Mouse (Mus musculus) kidney, embryonic 15.5 days (tissue): ENCODE results near the gene Gm44511. TPM values are rescaled to one million over a fixed set of nuclear protein-coding genes. Genes with fewer than 3 reads are reported as not detected.
"Not testable (repeated sequence)": the region's sequence is repeated elsewhere in the genome, so short reads cannot be mapped to it uniquely, and the experiment has no call there.

ENCODE experiments used
- ATAC-seq: fragments of 200-750 bp; cut with Nextera tagmentation; replicated peaks from 2 replicates; pipeline ENCODE4 v1.8.0; 2017; ENCODE audit warnings: moderate TSS enrichment; ENCODE audit not compliant: low FRiP score
- H3K27ac ChIP-seq: fragments of 300-500 bp; sonication (generic); 2 replicates; pipeline ENCODE4 v1.5.1; 2015; ENCODE audit warnings: mild to moderate bottlenecking, inconsistent platforms
- H3K27me3 ChIP-seq: fragments of 300-500 bp; sonication (generic); 2 replicates; pipeline ENCODE4 v1.6.1; 2015; ENCODE audit warnings: inconsistent platforms
- H3K36me3 ChIP-seq: fragments of 300-500 bp; sonication (generic); 2 replicates; pipeline ENCODE4 v1.6.1; 2015; ENCODE audit warnings: inconsistent platforms
- H3K4me1 ChIP-seq: fragments of 300-500 bp; sonication (generic); 2 replicates; pipeline ENCODE4 v1.6.1; 2015; ENCODE audit warnings: inconsistent platforms
- H3K4me2 ChIP-seq: fragments of 300-500 bp; sonication (generic); 2 replicates; pipeline ENCODE4 v1.6.1; 2015; ENCODE audit warnings: moderate library complexity, mild to moderate bottlenecking, inconsistent platforms
- H3K4me3 ChIP-seq: fragments of 300-500 bp; sonication (generic); replicated peaks from 2 replicates; pipeline ENCODE4 v1.5.1; 2015; ENCODE audit warnings: mild to moderate bottlenecking, inconsistent platforms
- H3K9ac ChIP-seq: fragments of 300-500 bp; sonication (generic); 2 replicates; pipeline ENCODE4 v1.6.1; 2015; ENCODE audit warnings: mild to moderate bottlenecking, inconsistent platforms
- H3K9me3 ChIP-seq: fragments of 300-500 bp; sonication (generic); replicated peaks from 2 replicates; pipeline ENCODE4 v1.6.1; 2016; ENCODE audit warnings: inconsistent platforms
- WGBS: fragments of 180-500 bp; shearing (Covaris S2); methylation state at CpG from one replicate; pipeline ENCODE4 v1.1.7; 2015; ENCODE audit warnings: mixed read lengths; 5-methylcytosine and 5-hydroxymethylcytosine counted together
- polyA plus RNA-seq: library from polyadenylated mRNA; unstranded; fragments of >200 nt; fragmentation: Nextera tagmentation; extraction: Ambion mirVana; gene quantifications from 2 replicates; pipeline ENCODE4 v1.2.1, GENCODE M21; 2015

Gene Gm44511
- polyA plus RNA-seq, 1 experiment from 2014 or later: not detected

GRCm38 (mm10) chr6:128847401-128847800 is 21.3 kb upstream of the Gm44511 start:
- 87% methylated on average over 4 of the region's 4 CpGs for WGBS
- H3K4me1 ChIP-seq: peaks cover 12% of the 10 kb centered on the region
- ATAC-seq: no peak
- no peaks in the 10 kb centered on the region for H3K36me3 ChIP-seq
- no peak overlapping the region for H3K4me3 ChIP-seq
- H3K9ac ChIP-seq: no peak overlapping the region
- no peak overlapping the region for H3K4me2 ChIP-seq
- no peak overlapping the region for H3K27ac ChIP-seq
- no peaks in the 10 kb centered on the region for H3K9me3 ChIP-seq
- no peaks in the 10 kb centered on the region for H3K27me3 ChIP-seq

GRCm38 (mm10) chr6:128845998-128846542 is 20.0 kb upstream of the Gm44511 start:
- no peak overlapping the region for H3K4me2 ChIP-seq
- no peak overlapping the region for H3K4me3 ChIP-seq
- H3K27ac ChIP-seq: no peak overlapping the region
- peaks cover 21% of the 10 kb centered on the region for H3K4me1 ChIP-seq
- no peak overlapping the region for H3K9ac ChIP-seq
- whole genome bisulfite sequencing: 68% methylated on average over 6 of the region's 9 CpGs
- H3K27me3 ChIP-seq: no peaks in the 10 kb centered on the region
- ATAC-seq: no peak
- H3K36me3 ChIP-seq: no peaks in the 10 kb centered on the region
- no peaks in the 10 kb centered on the region for H3K9me3 ChIP-seq

GRCm38 (mm10) chr6:128845319-128845979 is 19.3 kb upstream of the Gm44511 start:
- H3K9ac ChIP-seq: no peak overlapping the region
- H3K27ac ChIP-seq: no peak overlapping the region
- H3K4me2 ChIP-seq: peak overlapping the region; percentile 24; the same call in 1 of the 2 replicates
- H3K27me3 ChIP-seq: no peaks in the 10 kb centered on the region
- ATAC-seq: 0 out of 2 replicates have a peak, but pooled peaks have one; percentile 5
- H3K4me3 ChIP-seq: 0 out of 2 replicates have a peak overlapping the region, but pooled peaks have one; percentile 11
- 44% methylated on average over 7 of the region's 7 CpGs for WGBS
- H3K36me3 ChIP-seq: no peaks in the 10 kb centered on the region
- no peaks in the 10 kb centered on the region for H3K9me3 ChIP-seq
- peaks cover 21% of the 10 kb centered on the region for H3K4me1 ChIP-seq

GRCm38 (mm10) chr6:128844586-128845080 is 18.5 kb upstream of the Gm44511 start:
- Histone ChIP-seq H3K9ac (no peak overlapping the region), H3K4me1 (peaks cover 27% of the 10 kb centered on the region), H3K4me2 (no peak overlapping the region), H3K9me3 (no peaks in the 10 kb centered on the region), H3K27ac (no peak overlapping the region), H3K36me3 (no peaks in the 10 kb centered on the region), H3K27me3 (no peaks in the 10 kb centered on the region), H3K4me3 (no peak overlapping the region; the same call in 1 of the 2 replicates)
- WGBS: 88% methylated on average over 5 of the region's 5 CpGs
- no peak for ATAC-seq

GRCm38 (mm10) chr6:128844131-128844530 is 18.0 kb upstream of the Gm44511 start:
- Histone ChIP-seq H3K27me3 (no peaks in the 10 kb centered on the region), H3K4me2 (peak overlapping the region; percentile 77), H3K36me3 (no peaks in the 10 kb centered on the region), H3K4me3 (peak overlapping the region; percentile 86), H3K9ac (peak overlapping the region; percentile 32; the same call in 1 of the 2 replicates), H3K4me1 (peaks cover 28% of the 10 kb centered on the region), H3K9me3 (no peaks in the 10 kb centered on the region), H3K27ac (peak overlapping the region; percentile 97)
- WGBS: 28% methylated on average over 8 of the region's 8 CpGs
- no peak for ATAC-seq

GRCm38 (mm10) chr6:128843479-128843992 is 17.4 kb upstream of the Gm44511 start:
- Histone ChIP-seq H3K9ac (peak overlapping the region; percentile 76), H3K27ac (peak overlapping the region; percentile 97), H3K9me3 (no peaks in the 10 kb centered on the region), H3K4me3 (peak overlapping the region; percentile 86), H3K36me3 (no peaks in the 10 kb centered on the region), H3K27me3 (no peaks in the 10 kb centered on the region), H3K4me2 (peak overlapping the region; percentile 77), H3K4me1 (peaks cover 28% of the 10 kb centered on the region)
- 0% methylated on average over 22 of the region's 22 CpGs for WGBS
- peak; percentile 30 for ATAC-seq

- under 1% methylated on average over 44 of the region's 44 CpGs for WGBS
- H3K4me1 ChIP-seq: peaks cover 28% of the 10 kb centered on the region
- no peaks in the 10 kb centered on the region for H3K9me3 ChIP-seq
- peak overlapping the region; percentile 86 for H3K4me3 ChIP-seq
- H3K36me3 ChIP-seq: no peaks in the 10 kb centered on the region
- peak overlapping the region; percentile 78 for H3K9ac ChIP-seq
- peak overlapping the region; percentile 97 for H3K27ac ChIP-seq
- no peaks in the 10 kb centered on the region for H3K27me3 ChIP-seq
- peak overlapping the region; percentile 77 for H3K4me2 ChIP-seq
- peak; percentile 73 for ATAC-seq
Observed at GRCm38 (mm10) chr6:128842945-128843478, 16.9 kb upstream of the Gm44511 start.

GRCm38 (mm10) chr6:128842356-128842944 is 16.3 kb upstream of the Gm44511 start:
- H3K27ac ChIP-seq: peak overlapping the region; percentile 97
- peak overlapping the region; percentile 77 for H3K4me2 ChIP-seq
- peak overlapping the region; percentile 86 for H3K4me3 ChIP-seq
- H3K9ac ChIP-seq: peak overlapping the region; percentile 78
- peaks cover 30% of the 10 kb centered on the region for H3K4me1 ChIP-seq
- H3K9me3 ChIP-seq: no peaks in the 10 kb centered on the region
- H3K36me3 ChIP-seq: no peaks in the 10 kb centered on the region
- ATAC-seq: no peak
- H3K27me3 ChIP-seq: no peaks in the 10 kb centered on the region
- 1% methylated on average over 20 of the region's 20 CpGs for WGBS

GRCm38 (mm10) chr6:128841327-128842089 is 15.4 kb upstream of the Gm44511 start:
- peak overlapping the region; percentile 77 for H3K4me2 ChIP-seq
- H3K27me3 ChIP-seq: no peaks in the 10 kb centered on the region
- H3K9me3 ChIP-seq: no peaks in the 10 kb centered on the region
- WGBS: 41% methylated on average over 4 of the region's 4 CpGs
- peak overlapping the region; percentile 86 for H3K4me3 ChIP-seq
- peaks cover 36% of the 10 kb centered on the region for H3K4me1 ChIP-seq
- H3K36me3 ChIP-seq: no peaks in the 10 kb centered on the region
- peak overlapping the region; percentile 78 for H3K9ac ChIP-seq
- no peak for ATAC-seq
- H3K27ac ChIP-seq: 0 out of 2 replicates have a peak overlapping the region, but pooled peaks have one; percentile 97

GRCm38 (mm10) chr6:128840669-128841068 is 14.6 kb upstream of the Gm44511 start:
- peaks cover 36% of the 10 kb centered on the region for H3K4me1 ChIP-seq
- H3K9ac ChIP-seq, ATAC-seq, H3K4me3 ChIP-seq, H3K27me3 ChIP-seq, H3K27ac ChIP-seq, H3K4me2 ChIP-seq, H3K36me3 ChIP-seq, H3K9me3 ChIP-seq: not testable (repeated sequence)
- WGBS: 85% methylated on average over 3 of the region's 3 CpGs

- H3K27ac ChIP-seq: peak overlapping the region; percentile 97
- no peaks in the 10 kb centered on the region for H3K9me3 ChIP-seq
- no peak for ATAC-seq
- WGBS: 69% methylated on average over 7 of the region's 7 CpGs
- H3K4me2 ChIP-seq: peak overlapping the region; percentile 86
- H3K4me1 ChIP-seq: peaks cover 32% of the 10 kb centered on the region
- H3K9ac ChIP-seq: 0 out of 2 replicates have a peak overlapping the region, but pooled peaks have one; percentile 50
- no peaks in the 10 kb centered on the region for H3K36me3 ChIP-seq
- no peaks in the 10 kb centered on the region for H3K27me3 ChIP-seq
- H3K4me3 ChIP-seq: peak overlapping the region; percentile 87
Observed at GRCm38 (mm10) chr6:128839921-128840320, 13.8 kb upstream of the Gm44511 start.
